Mouse (Mus musculus): ENCODE results near the gene Olfr314. TPM values are rescaled to one million over a fixed set of nuclear protein-coding genes. Genes with fewer than 3 reads are reported as not detected.
"Not testable (repeated sequence)": the region's sequence is repeated elsewhere in the genome, so short reads cannot be mapped to it uniquely, and the experiment has no call there.

Gene Olfr314
- total and polyA plus RNA-seq, 3 experiments: not detected

DNA sequence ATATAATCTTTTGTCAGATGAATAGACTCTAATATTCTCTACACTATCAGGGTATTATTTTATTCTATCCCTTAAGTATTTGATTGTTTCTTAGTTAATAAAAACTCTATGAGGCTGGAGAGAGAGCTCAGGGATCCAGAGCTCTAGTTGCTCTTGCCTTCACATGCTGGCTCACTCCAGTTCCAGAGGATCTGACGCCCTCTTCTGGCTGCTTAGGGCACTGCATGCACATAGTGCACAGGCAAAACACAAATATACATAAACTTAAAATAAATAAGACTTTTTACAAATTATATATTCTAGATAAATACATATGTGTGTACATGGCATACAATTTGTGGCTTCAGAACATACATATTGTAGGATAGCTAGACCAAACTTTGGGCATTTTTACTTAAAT is 29.2 kb downstream of the Olfr314 start:
- H3K4me1 ChIP-seq (ENCODE audit: control insufficient read depth, insufficient read depth, low read length): no peaks in the 10 kb centered on the region
- no peaks in the 10 kb centered on the region for H3K79me2 ChIP-seq (replicated peaks; ENCODE audit: control insufficient read depth, insufficient read depth, low read length)
- intact Hi-C loops (cut with DNase I): no loop called here
- DNase-seq: no peak
- TF ChIP-seq EP300 (IDR thresholded peaks at IDR 0.05; ENCODE audit: insufficient read depth, low read depth, low read length) (no peak), CTCF (IDR thresholded peaks at IDR 0.05) (peak; percentile 23)
- no peaks in the 10 kb centered on the region for H3K36me3 ChIP-seq (ENCODE audit: control insufficient read depth, insufficient read depth, low read length)
- H3K27ac ChIP-seq: no peak overlapping the region
- H3K4me3 ChIP-seq: no peak overlapping the region
- WGBS: 3% methylated on average over 1 of the region's 1 CpGs
- no peaks in the 10 kb centered on the region for H3K27me3 ChIP-seq (ENCODE audit: control insufficient read depth, insufficient read depth, low read length)
- H3K9ac ChIP-seq (ENCODE audit: low read depth, low read length): no peak overlapping the region

GRCm38 (mm10) chr11:58814700-58815099 is 31.9 kb downstream of the Olfr314 start, which contains the start of gene Olfr313:
Gene Olfr313, plus strand, starts transcription at chr11:58815000.
- 60% methylated on average over 1 of the region's 1 CpGs for WGBS
- H3K4me3 ChIP-seq; H3K27me3 ChIP-seq (ENCODE audit: control insufficient read depth, insufficient read depth, low read length); H3K9ac ChIP-seq (ENCODE audit: low read depth, low read length); intact Hi-C loops (cut with DNase I); H3K36me3 ChIP-seq (ENCODE audit: control insufficient read depth, insufficient read depth, low read length); H3K4me1 ChIP-seq (ENCODE audit: control insufficient read depth, insufficient read depth, low read length); DNase-seq; H3K79me2 ChIP-seq (replicated peaks; ENCODE audit: control insufficient read depth, insufficient read depth, low read length); H3K27ac ChIP-seq: not testable (repeated sequence)

DNA sequence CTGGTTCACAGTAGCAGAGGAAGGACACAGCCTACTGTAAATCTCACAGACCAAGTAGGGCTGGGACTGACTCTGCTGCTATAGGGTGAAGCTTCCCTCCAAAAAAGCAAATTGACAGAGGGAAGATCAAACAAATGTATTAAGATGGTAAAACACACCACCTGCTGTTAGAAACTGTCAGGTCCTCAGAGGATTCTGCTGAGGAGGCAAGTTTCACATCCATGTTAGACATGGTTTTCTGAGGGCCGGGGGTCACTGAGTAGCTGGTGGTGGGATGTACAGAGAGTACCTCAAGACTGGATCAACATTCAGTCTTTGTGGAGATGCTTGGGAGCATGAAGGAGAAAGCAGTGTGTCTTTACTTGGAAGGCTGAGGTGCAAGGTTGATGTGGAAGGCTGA is 32.9 kb downstream of the Olfr314 start:
- Histone ChIP-seq H3K36me3 (ENCODE audit: control insufficient read depth, insufficient read depth, low read length) (no peaks in the 10 kb centered on the region), H3K27ac (no peak overlapping the region), H3K27me3 (ENCODE audit: control insufficient read depth, insufficient read depth, low read length) (no peaks in the 10 kb centered on the region)

DNA sequence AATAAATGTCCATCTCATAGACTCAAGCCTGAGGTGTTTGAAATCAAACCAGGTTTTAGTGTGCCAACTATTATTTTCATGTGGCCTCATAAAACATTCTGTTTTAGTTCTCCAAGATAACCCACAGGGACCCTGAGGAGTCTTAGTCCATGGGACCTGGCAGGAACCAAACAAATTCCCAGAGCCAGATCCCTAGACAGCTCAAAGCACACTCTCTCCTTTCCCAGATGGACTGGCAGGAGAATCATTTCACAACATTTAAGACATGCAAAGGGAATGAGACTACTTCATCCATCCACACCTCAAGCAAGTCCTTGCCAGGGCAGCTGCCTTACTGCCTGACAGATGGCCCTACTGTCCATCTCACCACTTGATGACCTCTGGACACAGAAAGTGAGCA is 46.2 kb downstream of the Olfr314 start, which contains the start of gene Olfr312:
Olfr312 (plus strand) TSS at position 301 of the 400 bp plus-strand sequence.
- H3K36me3 ChIP-seq (ENCODE audit: control insufficient read depth, insufficient read depth, low read length); H3K79me2 ChIP-seq (replicated peaks; ENCODE audit: control insufficient read depth, insufficient read depth, low read length); H3K27ac ChIP-seq; H3K9ac ChIP-seq (ENCODE audit: low read depth, low read length); DNase-seq; H3K27me3 ChIP-seq (ENCODE audit: control insufficient read depth, insufficient read depth, low read length); H3K4me1 ChIP-seq (ENCODE audit: control insufficient read depth, insufficient read depth, low read length); intact Hi-C loops (cut with DNase I); H3K4me3 ChIP-seq: not testable (repeated sequence)

More for the DNA sequence above, 32.9 kb downstream of the Olfr314 start:
- H3K4me1 ChIP-seq (ENCODE audit: control insufficient read depth, insufficient read depth, low read length): no peaks in the 10 kb centered on the region
- intact Hi-C loops (cut with DNase I): no loop called here
- DNase-seq: no peak
- no peak overlapping the region for H3K9ac ChIP-seq (ENCODE audit: low read depth, low read length)
- no peak overlapping the region for H3K4me3 ChIP-seq
- WGBS: 81% methylated on average over 1 of the region's 1 CpGs
- TF ChIP-seq EP300 (IDR thresholded peaks at IDR 0.05; ENCODE audit: insufficient read depth, low read depth, low read length) (no peak), POLR2A (IDR thresholded peaks at IDR 0.05; ENCODE audit: insufficient read depth, low read depth, low read length) (no peak), CTCF (IDR thresholded peaks at IDR 0.05) (no peak)
- no peaks in the 10 kb centered on the region for H3K79me2 ChIP-seq (replicated peaks; ENCODE audit: control insufficient read depth, insufficient read depth, low read length)

GRCm38 (mm10) chr11:58829764-58830163 is 47.0 kb downstream of the Olfr314 start:
- 68% methylated on average over 3 of the region's 3 CpGs for WGBS
- Histone ChIP-seq H3K36me3 (ENCODE audit: control insufficient read depth, insufficient read depth, low read length) (no peaks in the 10 kb centered on the region), H3K27me3 (ENCODE audit: control insufficient read depth, insufficient read depth, low read length) (no peaks in the 10 kb centered on the region), H3K79me2 (replicated peaks; ENCODE audit: control insufficient read depth, insufficient read depth, low read length) (no peaks in the 10 kb centered on the region), H3K4me3 (no peak overlapping the region), H3K27ac (no peak overlapping the region), H3K4me1 (ENCODE audit: control insufficient read depth, insufficient read depth, low read length) (no peaks in the 10 kb centered on the region), H3K9ac (ENCODE audit: low read depth, low read length) (no peak overlapping the region)
- no peak for TF ChIP-seq POLR2A (IDR thresholded peaks at IDR 0.05; ENCODE audit: insufficient read depth, low read depth, low read length)
- TF ChIP-seq CTCF (IDR thresholded peaks at IDR 0.05): no peak
- TF ChIP-seq EP300 (IDR thresholded peaks at IDR 0.05; ENCODE audit: insufficient read depth, low read depth, low read length): no peak
- DNase-seq: no peak
- intact Hi-C loops (cut with DNase I): no loop called here

DNA sequence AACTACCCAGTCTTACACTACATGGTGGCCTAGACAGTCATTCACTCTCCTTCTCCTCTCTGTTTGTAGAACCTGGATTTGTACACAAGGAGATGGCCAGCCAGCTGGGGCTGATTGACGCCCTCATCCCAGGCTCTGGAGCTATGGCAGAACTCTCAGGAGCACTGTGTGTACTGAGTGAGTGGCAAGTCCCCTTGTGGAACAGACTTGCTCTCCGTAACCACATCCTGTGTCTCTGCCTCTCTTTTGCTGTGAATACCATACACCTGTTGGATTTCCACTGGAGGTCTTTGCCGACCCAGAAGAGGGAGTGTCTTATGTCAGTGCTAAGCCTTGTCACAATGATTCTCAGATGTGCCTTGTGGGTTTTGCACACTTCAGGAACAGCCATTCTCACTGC is 49.8 kb downstream of the Olfr314 start:
- intact Hi-C loops (cut with DNase I); H3K27ac ChIP-seq; H3K4me3 ChIP-seq; H3K36me3 ChIP-seq (ENCODE audit: control insufficient read depth, insufficient read depth, low read length); H3K4me1 ChIP-seq (ENCODE audit: control insufficient read depth, insufficient read depth, low read length); H3K9ac ChIP-seq (ENCODE audit: low read depth, low read length); H3K79me2 ChIP-seq (replicated peaks; ENCODE audit: control insufficient read depth, insufficient read depth, low read length); DNase-seq; H3K27me3 ChIP-seq (ENCODE audit: control insufficient read depth, insufficient read depth, low read length): not testable (repeated sequence)
- 72% methylated on average over 3 of the region's 3 CpGs for WGBS

Other genes with a start within 250 kb of the Olfr314 start
- not detected for gene Olfr330, start 248.1 kb upstream of the Olfr314 start, total RNA-seq (2021)
- not detected in 2 replicates for gene Olfr330, start 248.1 kb upstream of the Olfr314 start, polyA plus RNA-seq (2012; rRNA removed)
- gene Olfr329-ps, start 236.5 kb upstream of the Olfr314 start, total RNA-seq (2021): not detected
- gene Olfr329-ps, start 236.5 kb upstream of the Olfr314 start, polyA plus RNA-seq (2012; rRNA removed): 0.15 and 0.27 TPM in 2 replicates
- not detected for gene Olfr328, start 227.3 kb upstream of the Olfr314 start, total RNA-seq (2021)
- gene Olfr328, start 227.3 kb upstream of the Olfr314 start, polyA plus RNA-seq (2012; rRNA removed): not detected in 2 replicates
- gene Olfr224, start 212.4 kb upstream of the Olfr314 start, total RNA-seq (2021): not detected
- gene Olfr224, start 212.4 kb upstream of the Olfr314 start, polyA plus RNA-seq (2012; rRNA removed): 0.61 and 1.3 TPM in 2 replicates
- gene Olfr325, start 205.2 kb upstream of the Olfr314 start, total RNA-seq (2021): not detected
- gene Olfr325, start 205.2 kb upstream of the Olfr314 start, polyA plus RNA-seq (2012; rRNA removed): not detected in 2 replicates
- not detected for gene Olfr324, start 187.8 kb upstream of the Olfr314 start, total RNA-seq (2021)
- gene Olfr324, start 187.8 kb upstream of the Olfr314 start, polyA plus RNA-seq (2012; rRNA removed): not detected in 2 replicates
- 10 to 100 TPM in 1 of 2 experiments, 1 to 10 TPM in 1; 7.6 to 11.4 TPM for gene 2210407C18Rik, start 166.9 kb upstream of the Olfr314 start, total RNA-seq (2021)
- 1.5 and 3.6 TPM in 2 replicates for gene 2210407C18Rik, start 166.9 kb upstream of the Olfr314 start, polyA plus RNA-seq (2012; rRNA removed)
- not detected for gene Olfr323, start 152.5 kb upstream of the Olfr314 start, total RNA-seq (2021)
- gene Olfr323, start 152.5 kb upstream of the Olfr314 start, polyA plus RNA-seq (2012; rRNA removed): not detected in 2 replicates
- under 1 TPM in 1 of 2 experiments, not detected in 1; 0.20 TPM for gene Trim58, start 142.5 kb upstream of the Olfr314 start, total RNA-seq (2021)
- gene Trim58, start 142.5 kb upstream of the Olfr314 start, polyA plus RNA-seq (2012; rRNA removed): 0.06 TPM in 1 of 2 replicates, not detected in the other
- gene Olfr322, start 124.2 kb upstream of the Olfr314 start, total RNA-seq (2021): not detected
- not detected in 2 replicates for gene Olfr322, start 124.2 kb upstream of the Olfr314 start, polyA plus RNA-seq (2012; rRNA removed)
- not detected for gene Olfr320, start 101.9 kb upstream of the Olfr314 start, total RNA-seq (2021)
- not detected in 2 replicates for gene Olfr320, start 101.9 kb upstream of the Olfr314 start, polyA plus RNA-seq (2012; rRNA removed)
- gene Olfr319, start 83.8 kb upstream of the Olfr314 start, total RNA-seq (2021): not detected
- not detected in 2 replicates for gene Olfr319, start 83.8 kb upstream of the Olfr314 start, polyA plus RNA-seq (2012; rRNA removed)
- not detected for gene Olfr318, start 58.9 kb upstream of the Olfr314 start, total RNA-seq (2021)
- not detected in 2 replicates for gene Olfr318, start 58.9 kb upstream of the Olfr314 start, polyA plus RNA-seq (2012; rRNA removed)
- not detected for gene Olfr317, start 43.7 kb upstream of the Olfr314 start, total RNA-seq (2021)
- gene Olfr317, start 43.7 kb upstream of the Olfr314 start, polyA plus RNA-seq (2012; rRNA removed): not detected in 2 replicates
- gene Olfr316, start 30.2 kb upstream of the Olfr314 start, total RNA-seq (2021): not detected
- not detected in 2 replicates for gene Olfr316, start 30.2 kb upstream of the Olfr314 start, polyA plus RNA-seq (2012; rRNA removed)
- not detected for gene Olfr315, start 9.8 kb upstream of the Olfr314 start, total RNA-seq (2021)
- gene Olfr315, start 9.8 kb upstream of the Olfr314 start, polyA plus RNA-seq (2012; rRNA removed): not detected in 2 replicates
- not detected for gene Fam183b, start 19.0 kb downstream of the Olfr314 start, total RNA-seq (2021)
- 0.76 and 0.78 TPM in 2 replicates for gene Fam183b, start 19.0 kb downstream of the Olfr314 start, polyA plus RNA-seq (2012; rRNA removed)
- gene Olfr313, start 32.0 kb downstream of the Olfr314 start, total RNA-seq (2021): not detected
- gene Olfr313, start 32.0 kb downstream of the Olfr314 start, polyA plus RNA-seq (2012; rRNA removed): not detected in 2 replicates
- gene Olfr312, start 46.3 kb downstream of the Olfr314 start, total RNA-seq (2021): not detected
- not detected in 2 replicates for gene Olfr312, start 46.3 kb downstream of the Olfr314 start, polyA plus RNA-seq (2012; rRNA removed)
- gene Olfr311, start 56.3 kb downstream of the Olfr314 start, total RNA-seq (2021): not detected
- gene Olfr311, start 56.3 kb downstream of the Olfr314 start, polyA plus RNA-seq (2012; rRNA removed): not detected in 2 replicates
- gene Gm12258, start 64.2 kb downstream of the Olfr314 start, total RNA-seq (2021): 1 to 10 TPM in 1 of 2 experiments, under 1 TPM in 1; 0.77 to 1.3 TPM
- gene Gm12258, start 64.2 kb downstream of the Olfr314 start, polyA plus RNA-seq (2012; rRNA removed): 1.3 and 2.8 TPM in 2 replicates
- gene 2810021J22Rik, start 84.3 kb downstream of the Olfr314 start, total RNA-seq (2021): 1 to 10 TPM; 2.1 TPM
- gene 2810021J22Rik, start 84.3 kb downstream of the Olfr314 start, polyA plus RNA-seq (2012; rRNA removed): 3.1 TPM in 2 replicates
- 1 to 10 TPM; 2.9 to 3.7 TPM for gene Zfp39, start 121.3 kb downstream of the Olfr314 start, total RNA-seq (2021)
- gene Zfp39, start 121.3 kb downstream of the Olfr314 start, polyA plus RNA-seq (2012; rRNA removed): 0.88 and 1.2 TPM in 2 replicates
- not detected for gene Btnl10, start 135.0 kb downstream of the Olfr314 start, total RNA-seq (2021)
- gene Btnl10, start 135.0 kb downstream of the Olfr314 start, polyA plus RNA-seq (2012; rRNA removed): 0.04 and 0.09 TPM in 2 replicates
- gene Rnf187, start 156.0 kb downstream of the Olfr314 start, total RNA-seq (2021): 100 to 1,000 TPM; 164 to 177 TPM
- gene Rnf187, start 156.0 kb downstream of the Olfr314 start, polyA plus RNA-seq (2012; rRNA removed): 182 and 190 TPM in 2 replicates
- gene Hist3h2ba, start 166.0 kb downstream of the Olfr314 start, total RNA-seq (2021): 1 to 10 TPM in 1 of 2 experiments, under 1 TPM in 1; 0.81 to 1.1 TPM
- 0.67 and 1.5 TPM in 2 replicates for gene Hist3h2ba, start 166.0 kb downstream of the Olfr314 start, polyA plus RNA-seq (2012; rRNA removed)
- gene Hist3h2a, start 171.7 kb downstream of the Olfr314 start, total RNA-seq (2021): 10 to 100 TPM; 13.6 to 14.0 TPM
- 12.6 and 15.4 TPM in 2 replicates for gene Hist3h2a, start 171.7 kb downstream of the Olfr314 start, polyA plus RNA-seq (2012; rRNA removed)
- gene Trim17, start 171.7 kb downstream of the Olfr314 start, total RNA-seq (2021): under 1 TPM in 1 of 2 experiments, not detected in 1; 0.07 TPM
- 0.20 and 0.37 TPM in 2 replicates for gene Trim17, start 171.7 kb downstream of the Olfr314 start, polyA plus RNA-seq (2012; rRNA removed)
- 10 to 100 TPM; 11.9 to 14.0 TPM for gene Trim11, start 195.1 kb downstream of the Olfr314 start, total RNA-seq (2021)
- 14.3 and 19.4 TPM in 2 replicates for gene Trim11, start 195.1 kb downstream of the Olfr314 start, polyA plus RNA-seq (2012; rRNA removed)

Data from heart, adult 2 months (tissue).